Mouse (Mus musculus) skeletal muscle tissue, postnatal 0 days (tissue): ENCODE measurements around the gene Inpp4b. TPM values are rescaled to one million over a fixed set of nuclear protein-coding genes. Genes with fewer than 3 reads are reported as not detected.

Experiments
- polyA plus RNA-seq: library from polyadenylated mRNA; unstranded; fragments of >200 nt; fragmentation: Nextera tagmentation; extraction: Ambion mirVana; gene quantifications from 2 replicates; pipeline ENCODE4 v1.2.1, GENCODE M21; 2015

The Inpp4b gene
- 26.4 and 27.0 TPM in 2 replicates for polyA plus RNA-seq

GRCm38 (mm10) chr8:81342236-81342998, at the start of gene Inpp4b:
Gene Inpp4b (plus strand): TSS chr8:81342556.

